9 mouse cellular contexts compared by ENCODE assay signal in the genomic region with DNA sequence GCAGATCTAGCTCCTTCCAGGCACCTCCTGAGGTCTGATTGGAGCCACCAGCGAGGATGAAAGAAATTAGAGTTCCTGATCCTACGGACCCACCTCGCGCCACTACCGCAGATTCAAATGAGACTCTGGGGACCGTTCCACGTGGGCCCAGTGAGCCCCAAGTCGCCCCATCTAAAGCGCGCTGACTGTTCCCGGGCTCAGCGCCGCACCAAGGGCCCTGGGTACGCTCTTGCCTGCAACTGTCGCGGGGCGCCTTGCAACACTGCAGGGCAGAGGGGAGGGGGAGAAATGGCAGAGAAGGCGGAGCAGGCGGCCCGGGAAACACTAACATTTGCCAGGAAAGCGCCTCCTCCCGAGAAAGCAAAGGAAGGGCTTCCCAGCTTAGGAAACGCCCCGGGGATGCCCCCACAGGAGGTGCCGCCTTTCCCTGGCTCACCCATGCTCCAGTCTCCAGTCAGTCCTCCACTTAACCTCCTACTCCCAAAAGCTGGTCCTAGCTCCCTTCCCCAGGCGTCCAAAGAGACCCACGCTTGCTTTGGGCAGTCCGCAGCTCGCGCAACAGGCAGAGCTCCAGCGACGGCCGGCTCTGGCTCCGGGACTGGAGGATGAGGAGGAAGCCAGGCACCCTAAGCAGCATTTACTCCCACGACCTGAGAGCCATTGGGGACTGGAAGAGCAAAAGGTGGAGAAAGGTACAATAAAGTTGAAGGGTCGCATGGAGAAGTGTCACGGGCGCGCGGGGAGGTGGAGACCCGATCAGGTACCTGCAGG. TPM values are rescaled to one million over a fixed set of nuclear protein-coding genes. Genes with fewer than 3 reads are reported as not detected.
DNase-seq lines count a peak whose midpoint lies in the region; ATAC-seq and TF ChIP-seq lines count a peak whose summit lies in the region.
"Had no signal": no experiment of that assay in that cellular context is flagged by ENCODE, and none has a peak within 500 bp of the region (broad histone marks: within the 10 kb centered on the region; RNA-seq: fewer than 3 reads in every experiment).

No protein-coding gene starts in this region.

- H3K9me3 ChIP-seq in ES-E14 (ENCODE audit: control insufficient read depth, insufficient read depth, low read depth, low read length), result no peaks in the 10 kb centered on the region
- no peaks in the 10 kb centered on the region for H3K9me3 ChIP-seq in hindbrain, embryonic 14.5 days (ENCODE audit: control insufficient read depth, low read length)

- WGBS in hindbrain, embryonic 14.5 days, result under 1% methylated on average over 41 of the region's 41 CpGs

- no peak for TF ChIP-seq POLR2A in brain, embryonic 14.5 days (IDR thresholded peaks at IDR 0.05; ENCODE audit: borderline replicate concordance, extremely low read depth, insufficient read depth, insufficient read length, poor library complexity, severe bottlenecking)

- peak overlapping the region; percentile 63 for H3K9ac ChIP-seq in ES-E14 (ENCODE audit: insufficient read depth, low read depth, low read length, poor library complexity, severe bottlenecking)
- H3K9ac ChIP-seq in hindbrain, embryonic 14.5 days, result peak overlapping the region; percentile 55

- H3K27ac ChIP-seq in ES-E14 (ENCODE audit: insufficient read depth, low read depth, low read length, poor library complexity, severe bottlenecking), result no peak overlapping the region
- peak overlapping the region; percentile 58 for H3K27ac ChIP-seq in gastrocnemius, adult 2 months
- no peak overlapping the region for H3K27ac ChIP-seq in hindbrain, embryonic 14.5 days

- peaks cover 2 to 6% of the 10 kb centered on the region in 2 experiments; a peak in 1 of 4 replicates for H3K4me1 ChIP-seq in ES-E14 (ENCODE audit: control insufficient read depth in 2 of 2, insufficient read depth in 2 of 2, low read length in 2 of 2, poor library complexity in 1 of 2)
- H3K4me1 ChIP-seq in hindbrain, embryonic 14.5 days (replicated peaks; ENCODE audit: control insufficient read depth, insufficient read depth, low read length), result peaks cover 3% of the 10 kb centered on the region; the same call in 1 of the 2 replicates

- peak overlapping the region; percentile 69 to 83 for H3K4me3 ChIP-seq in ES-E14 (ENCODE audit: insufficient read depth in 1 of 2, low read depth in 1 of 2, low read length in 2 of 2, poor library complexity in 1 of 2, severe bottlenecking in 1 of 2)
- peak overlapping the region; percentile 78 for H3K4me3 ChIP-seq in gastrocnemius, adult 2 months
- H3K4me3 ChIP-seq in hindbrain, embryonic 14.5 days (replicated peaks; ENCODE audit: low read length), result peak overlapping the region; percentile 53

- in situ Hi-C loops in ES-E14 (cut with MboI; ENCODE audit: low sequenced_read_pairs in 2 of 2, unreplicated experiment in 2 of 2), result loop anchor here in 1 of 2 experiments (25.0 kb wide), 2 partner anchors 337 to 1562 kb away; no protein-coding TSS in a partner anchor

- peak; percentile 66 for DNase-seq in ES-E14 (ENCODE audit: low read depth, low spot score)
- DNase-seq in brain, embryonic 14.5 days (ENCODE audit: low read depth), result peak; percentile 80
- peak; percentile 67 for DNase-seq in gastrocnemius, adult 2 months
- DNase-seq in hindbrain, embryonic 14.5 days (ENCODE audit: low spot score), result peak; percentile 29
- peak; percentile 53 to 62 for DNase-seq in layer of hippocampus, postnatal 36 days
- peak; percentile 56 for DNase-seq in lung, postnatal 25 days (ENCODE audit: low spot score)
- peak; percentile 34 for DNase-seq in right cerebral cortex, postnatal 14 days

- H3K27me3 ChIP-seq in hindbrain, embryonic 14.5 days (ENCODE audit: control insufficient read depth, insufficient read depth, low read length), result peaks cover 52% of the 10 kb centered on the region

- peak overlapping the region; percentile 98 for H3K4me2 ChIP-seq in hindbrain, embryonic 14.5 days (replicated peaks)

- intact Hi-C loops in gastrocnemius, adult 2 months (cut with DNase I), result no loop called here

- TF ChIP-seq CTCF in brain, embryonic 14.5 days (IDR thresholded peaks at IDR 0.05; ENCODE audit: borderline replicate concordance, extremely low read depth, insufficient read depth, insufficient read length), result no peak; the same call in 1 of the 2 replicates
- TF ChIP-seq CTCF in gastrocnemius, adult 2 months (IDR thresholded peaks at IDR 0.05), result no peak; the same call in 1 of the 2 replicates

- ATAC-seq in hindbrain, embryonic 14.5 days (ENCODE audit: low FRiP score), result peak; percentile 63
- ATAC-seq in CD4-positive, CD25-positive, alpha-beta regulatory T cell, adult 4 months, result no peak

- H3K36me3 ChIP-seq in ES-E14 (ENCODE audit: control insufficient read depth, insufficient read depth, low read length, poor library complexity, severe bottlenecking), result no peaks in the 10 kb centered on the region
- H3K36me3 ChIP-seq in hindbrain, embryonic 14.5 days (replicated peaks; ENCODE audit: control insufficient read depth, insufficient read depth), result no peaks in the 10 kb centered on the region

TF ChIP-seq in ES-E14, 5 proteins besides CTCF, POLR2A, EP300 and RAD21:
- TF ChIP-seq CHD2 (IDR thresholded peaks at IDR 0.05; ENCODE audit: low read depth, low read length), result no peak
- TF ChIP-seq ZNF384 (IDR thresholded peaks at IDR 0.05; ENCODE audit: low read depth, low read length), result no peak
- TF ChIP-seq ZC3H11A (IDR thresholded peaks at IDR 0.05; ENCODE audit: borderline replicate concordance, low read depth, low read length), result no peak
- no peak for TF ChIP-seq MAFK (IDR thresholded peaks at IDR 0.05; ENCODE audit: insufficient read depth, low read depth, low read length)
- TF ChIP-seq HCFC1 (IDR thresholded peaks at IDR 0.05; ENCODE audit: borderline replicate concordance, insufficient read depth, low read length), result no peak

RNA-seq across cellular contexts. Expression of a gene that starts 1.2 kb away (rescaled TPM):
- 2.5 and 2.6 TPM in 2 replicates for total RNA-seq in ES-E14 (2012; rRNA removed)
- polyA plus RNA-seq in brain, embryonic 14.5 days (2012; rRNA removed), result 0.40 and 0.55 TPM in 2 replicates
- under 1 TPM; 0.33 to 0.69 TPM for total RNA-seq in gastrocnemius, adult 2 months (2021)
- 1.2 and 1.3 TPM in 2 replicates for polyA plus RNA-seq in hindbrain, embryonic 14.5 days (2014; fragmentation: Nextera tagmentation; extraction: Ambion mirVana)
- total RNA-seq in layer of hippocampus, postnatal 36 days (2021), result 10 to 100 TPM; 10.9 to 12.6 TPM
- not detected for polyA plus RNA-seq in CD4-positive, CD25-positive, alpha-beta regulatory T cell, adult 4 months (2017; shearing (Covaris generic))
- total RNA-seq: neutrophil, adult 5-6 weeks had no signal

RNA-seq across cellular contexts. Expression of a gene that starts 59.2 kb away (rescaled TPM):
- total RNA-seq in ES-E14 (2012; rRNA removed), result not detected in 2 replicates
- polyA plus RNA-seq in brain, embryonic 14.5 days (2012; rRNA removed), result not detected in 2 replicates
- total RNA-seq in gastrocnemius, adult 2 months (2021), result not detected
- not detected in 2 replicates for polyA plus RNA-seq in hindbrain, embryonic 14.5 days (2014; fragmentation: Nextera tagmentation; extraction: Ambion mirVana)
- not detected for total RNA-seq in layer of hippocampus, postnatal 36 days (2021)
- under 1 TPM in 1 of 2 experiments, not detected in 1; 0.73 TPM for polyA plus RNA-seq in CD4-positive, CD25-positive, alpha-beta regulatory T cell, adult 4 months (2017; shearing (Covaris generic))
- total RNA-seq: neutrophil, adult 5-6 weeks had no signal

Comparison
In these comparisons a context has a peak if more than half of its experiments do, and no peak if none do; other contexts are left out.
1. DNase-seq: peak in every context shown above with its lines; median percentile 80 in brain, embryonic 14.5 days; 67 in gastrocnemius, adult 2 months; 66 in ES-E14; 58 in layer of hippocampus, postnatal 36 days; 56 in lung, postnatal 25 days; 34 in right cerebral cortex, postnatal 14 days; 29 in hindbrain, embryonic 14.5 days.